Mouse (Mus musculus): ENCODE measurements at regions not wholly inside any gene's neighbourhood (a gene's known extent, or its start where the extent isn't known, plus 50 kb on each side); places are given as distances from the start of the nearest gene placed in this dataset.

DNA sequence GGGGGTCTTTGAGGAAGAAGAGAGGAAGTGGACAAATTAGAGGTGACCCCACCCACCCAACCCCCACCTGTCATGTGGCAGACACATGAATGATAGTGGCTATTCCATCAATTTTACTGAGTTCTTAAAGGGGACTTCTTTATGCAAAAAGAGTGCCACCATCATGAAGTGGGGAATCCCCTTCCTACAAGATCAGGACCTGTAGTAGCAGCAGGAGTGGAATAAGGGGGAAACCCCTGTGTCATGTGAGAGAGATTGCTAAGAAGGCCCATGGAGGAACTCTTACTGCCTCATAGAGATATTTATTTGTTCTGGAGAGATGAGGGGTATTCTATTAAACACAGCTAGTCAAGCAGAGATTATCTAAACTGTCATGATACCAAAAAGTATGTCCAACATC is 393.4 kb upstream of the Atp11b start:
- no peak for DNase-seq (ENCODE audit: low spot score in 2 of 2)

DNA sequence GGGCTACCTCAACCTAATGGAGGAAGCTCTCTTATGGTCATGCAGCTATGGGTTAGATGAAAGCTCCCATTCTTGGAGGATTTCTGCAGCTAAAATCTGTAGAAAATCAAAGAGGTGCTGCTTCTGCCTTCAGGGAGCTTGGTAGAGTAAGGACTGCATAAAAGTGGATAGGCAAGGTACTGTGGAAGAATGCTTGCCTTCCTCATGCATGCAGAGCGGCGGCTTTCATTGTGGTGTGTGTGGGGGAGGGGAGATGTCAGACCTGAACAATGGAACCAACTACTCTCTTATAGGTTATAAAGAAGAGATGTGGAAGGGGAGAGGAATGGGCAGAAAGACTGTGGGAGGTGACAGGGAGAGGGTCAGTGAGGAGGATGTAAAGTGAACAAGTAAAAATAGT is 392.8 kb upstream of the Atp11b start:
- no peak for DNase-seq (ENCODE audit: low spot score in 2 of 2)

DNA sequence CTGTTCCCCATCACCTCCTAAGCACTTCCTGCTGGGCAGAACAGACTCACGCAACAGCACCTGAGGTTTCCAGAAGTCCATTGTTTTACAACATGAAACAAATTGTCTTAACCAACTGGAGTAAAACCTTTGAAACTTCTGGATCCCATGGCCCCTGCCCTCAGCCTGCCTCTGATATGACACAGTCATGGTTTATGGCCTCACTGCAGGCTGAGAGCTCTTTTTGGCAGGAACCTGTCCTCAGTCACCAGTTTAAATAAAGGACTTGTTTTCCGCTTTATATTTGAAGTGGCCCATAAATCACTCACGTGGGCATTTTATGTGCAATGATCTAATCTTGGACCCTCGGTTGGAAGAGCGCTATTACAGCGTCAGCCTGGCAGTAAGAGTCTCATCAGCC is 388.5 kb upstream of the Atp11b start:
- DNase-seq (ENCODE audit: low spot score in 2 of 2), result no peak

DNA sequence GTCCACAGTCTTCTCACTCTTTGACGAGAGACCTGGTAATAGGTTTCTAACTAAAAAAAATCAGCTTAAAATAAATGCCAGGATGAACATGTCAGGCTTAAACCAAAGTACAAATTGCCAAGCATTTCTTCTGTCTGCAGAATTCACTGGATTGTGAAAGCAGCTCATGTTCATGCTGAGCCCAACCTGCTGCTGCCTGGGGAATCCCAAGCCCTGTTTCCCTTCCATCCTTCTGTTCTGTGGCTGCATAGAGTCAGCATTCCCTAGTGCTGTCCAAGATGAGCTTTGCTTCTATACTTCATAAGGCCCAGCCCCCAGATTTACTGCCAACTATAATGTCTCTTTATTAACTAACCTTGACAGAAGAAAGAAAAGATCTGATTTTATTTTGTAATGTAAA is 381.6 kb upstream of the Atp11b start:
- DNase-seq (ENCODE audit: low spot score in 2 of 2), result no peak

- DNase-seq (ENCODE audit: low spot score in 2 of 2), result no peak
Measured at GRCm38 (mm10) chr3:35387386-35387785, 366.5 kb upstream of the Atp11b start.

- DNase-seq (ENCODE audit: low spot score in 2 of 2), result no peak
Measured at GRCm38 (mm10) chr3:35392657-35393056, 361.2 kb upstream of the Atp11b start.

- no peak for DNase-seq (ENCODE audit: low spot score in 2 of 2)
Measured at GRCm38 (mm10) chr3:35400213-35400612, 353.7 kb upstream of the Atp11b start.

GRCm38 (mm10) chr3:35402666-35403065 is 351.2 kb upstream of the Atp11b start:
- no peak for DNase-seq (ENCODE audit: low spot score in 2 of 2)

DNA sequence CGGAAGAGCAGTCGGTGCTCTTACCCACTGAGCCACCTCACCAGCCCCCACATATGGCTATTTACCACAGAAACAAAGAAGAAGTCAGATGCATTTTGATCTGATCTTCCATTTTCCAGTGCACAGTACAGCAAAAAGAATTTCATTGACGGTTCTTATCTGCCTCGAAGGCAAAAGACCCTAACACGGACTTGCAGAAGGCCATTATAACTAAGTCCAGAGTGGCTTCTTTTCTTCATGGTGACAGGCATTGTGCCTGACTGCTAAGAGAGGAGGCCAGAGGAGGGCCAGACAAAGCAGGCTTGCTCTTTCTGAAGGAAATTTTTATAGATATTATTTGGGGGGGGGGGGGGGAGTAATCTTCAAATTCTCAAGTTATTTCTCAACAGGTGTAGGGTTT is 350.0 kb upstream of the Atp11b start:
- DNase-seq (ENCODE audit: low spot score in 2 of 2), result no peak

DNA sequence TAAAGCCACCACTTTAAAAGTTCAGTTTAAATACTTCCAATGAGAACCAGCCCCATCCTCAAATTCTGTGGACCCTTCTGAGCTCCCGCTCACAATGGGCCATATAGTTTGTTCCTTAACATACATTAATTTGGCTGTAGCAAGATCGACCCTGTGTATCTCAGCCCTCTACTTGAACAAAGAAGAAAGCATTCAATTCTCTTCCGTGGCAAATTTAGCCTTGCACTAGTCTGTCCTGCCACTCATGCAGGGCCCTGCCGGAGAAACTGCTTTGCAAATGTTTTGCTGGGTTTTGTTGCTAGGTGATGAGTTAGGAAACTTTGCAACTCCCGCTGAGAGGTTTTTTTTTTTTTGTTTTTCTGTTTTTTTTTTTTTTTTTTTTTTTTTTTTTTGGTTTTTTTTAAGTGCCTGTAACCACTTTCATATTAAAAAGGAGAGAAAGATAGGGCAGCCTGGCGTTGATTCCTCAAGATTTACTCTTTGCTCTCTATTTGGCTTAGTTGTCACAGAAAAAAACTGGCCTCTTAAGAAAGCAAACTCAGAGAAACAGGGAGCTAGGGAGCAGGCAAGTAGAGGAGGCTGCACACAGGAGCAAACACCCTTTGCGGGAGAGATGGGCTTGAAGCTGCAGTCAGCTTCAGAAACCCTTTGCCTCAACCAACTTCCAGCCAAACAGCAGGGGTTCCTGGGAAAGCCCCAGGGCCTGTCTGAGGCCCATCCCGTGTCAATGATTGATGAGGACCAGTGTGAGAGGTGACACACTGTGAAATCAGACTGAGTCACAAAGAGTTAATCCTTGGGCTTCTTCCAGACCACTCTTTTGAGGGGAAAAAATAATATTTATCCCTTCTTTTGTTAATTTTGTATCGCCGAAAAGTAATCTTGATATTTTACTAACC is 349.2 kb upstream of the Atp11b start:
- no peak for DNase-seq (ENCODE audit: low spot score in 2 of 2)

DNA sequence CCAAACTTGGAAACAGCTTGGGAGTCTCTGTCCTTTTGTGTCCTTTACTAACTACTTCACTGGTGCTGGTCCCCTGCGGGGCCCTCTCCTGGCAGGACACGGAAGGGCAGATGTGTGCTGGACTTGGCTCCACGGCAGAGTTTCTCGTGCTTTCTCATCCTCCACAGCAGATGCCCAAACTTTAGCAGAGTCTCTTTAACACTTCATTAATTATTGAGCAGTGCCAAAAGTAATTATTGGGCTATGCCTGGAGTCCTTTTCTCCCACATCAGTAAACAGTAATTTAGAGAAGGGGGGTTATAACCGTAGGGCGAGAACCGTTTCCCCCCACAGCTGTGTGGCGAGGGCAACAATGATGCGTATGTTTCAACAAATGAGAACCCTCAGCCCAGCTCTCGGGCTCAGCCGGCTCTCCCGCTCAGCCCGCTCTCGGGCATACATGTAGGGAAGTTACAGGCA is 348.3 kb upstream of the Atp11b start:
- DNase-seq (ENCODE audit: low spot score in 2 of 2), result peak in 1 of 2 experiments; percentile 12

- no peak for DNase-seq (ENCODE audit: low spot score in 2 of 2)
Measured at GRCm38 (mm10) chr3:35437687-35438086, 316.2 kb upstream of the Atp11b start.

DNA sequence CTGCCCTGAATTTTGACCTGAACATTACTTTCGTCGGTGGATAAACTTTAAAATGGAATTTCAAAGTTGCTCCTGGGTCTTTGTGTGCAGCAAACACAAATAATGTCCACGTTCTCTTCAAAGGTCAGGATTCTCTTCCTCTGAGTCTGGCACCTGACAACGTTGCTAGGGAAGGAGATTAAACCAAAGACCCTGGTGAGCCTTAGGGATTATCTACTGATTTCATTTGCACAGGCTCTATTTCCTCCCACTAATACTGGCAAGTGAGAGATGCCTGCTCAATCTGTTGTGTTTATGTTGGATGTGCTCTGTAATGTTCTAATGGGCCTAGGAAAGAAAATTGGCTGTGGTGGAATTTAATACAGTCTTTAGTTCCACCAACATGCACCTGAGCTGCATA is 291.0 kb upstream of the Atp11b start:
- DNase-seq (ENCODE audit: low spot score in 2 of 2), result no peak

- DNase-seq (ENCODE audit: low spot score in 2 of 2), result no peak
Measured at GRCm38 (mm10) chr3:35464212-35464911, 289.5 kb upstream of the Atp11b start.

- DNase-seq (ENCODE audit: low spot score in 2 of 2), result no peak
Measured at GRCm38 (mm10) chr3:35465956-35466355, 287.9 kb upstream of the Atp11b start.

GRCm38 (mm10) chr3:35473351-35473750 is 280.6 kb upstream of the Atp11b start:
- DNase-seq (ENCODE audit: low spot score in 2 of 2), result no peak

DNA sequence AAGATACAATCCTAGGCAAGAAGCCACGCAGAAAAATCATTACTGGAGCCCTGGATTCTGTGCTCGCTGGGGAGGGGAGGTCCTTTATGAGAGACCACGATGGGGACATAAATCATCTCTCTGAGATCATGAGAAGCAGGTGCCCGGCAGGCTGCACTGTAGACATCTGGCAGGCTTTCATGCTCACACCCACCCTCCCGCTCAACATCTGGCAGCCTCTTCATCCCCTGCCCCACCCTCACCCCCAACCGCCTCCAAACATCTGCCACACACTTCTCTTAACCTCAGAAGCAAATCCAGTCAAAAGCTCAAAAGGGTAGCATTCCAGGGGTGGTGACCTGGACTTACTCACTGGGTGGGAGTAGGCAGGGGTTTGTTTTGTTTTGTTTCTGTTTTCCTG is 279.5 kb upstream of the Atp11b start:
- no peak for DNase-seq (ENCODE audit: low spot score in 2 of 2)

GRCm38 (mm10) chr3:35475326-35475725 is 278.6 kb upstream of the Atp11b start:
- no peak for DNase-seq (ENCODE audit: low spot score in 2 of 2)

GRCm38 (mm10) chr3:35480714-35481695 is 272.9 kb upstream of the Atp11b start:
- DNase-seq (ENCODE audit: low spot score in 2 of 2), result no peak

- DNase-seq (ENCODE audit: low spot score in 2 of 2), result peak in 1 of 2 experiments; percentile 15
Measured at GRCm38 (mm10) chr3:35481841-35482240, 272.1 kb upstream of the Atp11b start.

DNA sequence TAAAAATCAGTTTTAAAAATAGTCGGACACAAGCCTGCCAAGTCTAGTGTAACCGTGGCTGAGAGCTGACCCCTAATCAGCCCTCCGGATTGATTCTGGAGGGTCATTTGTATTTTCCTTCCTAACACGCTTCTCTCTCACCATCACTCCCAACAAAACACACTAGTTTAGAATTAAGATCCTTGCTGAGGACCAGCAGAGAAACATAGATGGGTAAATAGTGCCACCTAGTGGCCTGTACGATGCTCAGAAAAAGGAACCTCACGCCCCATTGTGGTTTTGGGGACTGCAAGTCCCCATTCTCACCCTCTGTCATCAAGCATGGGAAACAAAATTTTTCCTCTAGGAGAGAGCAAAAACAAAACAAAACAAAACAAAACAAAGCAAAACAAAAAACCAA is 271.6 kb upstream of the Atp11b start:
- DNase-seq (ENCODE audit: low spot score in 2 of 2), result peak; percentile 22 to 64

GRCm38 (mm10) chr3:35482759-35483158 is 271.1 kb upstream of the Atp11b start:
- DNase-seq (ENCODE audit: low spot score in 2 of 2), result no peak
